Mouse (Mus musculus) embryonic fibroblast, embryonic 13.5 days (primary cell): ENCODE results near the gene Glb1.

ENCODE experiments used
- CTCF ChIP-seq: IDR thresholded peaks from 2 replicates; pipeline ENCODE4 v1.5.1; 2011; ENCODE audit warnings: mild to moderate bottlenecking, control low read depth, low read length, moderate library complexity, borderline replicate concordance; ENCODE audit not compliant: insufficient read depth
- POLR2A ChIP-seq: IDR thresholded peaks from 2 replicates; pipeline ENCODE4 v1.6.1; 2011; ENCODE audit warnings: low read depth, mild to moderate bottlenecking, control low read depth, low read length, moderate library complexity

GRCm38 (mm10) chr9:114418187-114418586 lies 17.3 kb downstream of the Glb1 start:
- peak; percentile 21; the same call in 1 of the 2 replicates for TF ChIP-seq CTCF
- no peak for TF ChIP-seq POLR2A
